Mouse (Mus musculus): ENCODE data around the gene Nexn. TPM values are rescaled to one million over a fixed set of nuclear protein-coding genes. Genes with fewer than 3 reads are reported as not detected.
A peak's percentile ranks its signal among the peaks of the same experiment; 100 is the strongest.

Gene Nexn
- polyA plus RNA-seq, 1 experiment from 2014 or later, result 37.5 TPM

DNA sequence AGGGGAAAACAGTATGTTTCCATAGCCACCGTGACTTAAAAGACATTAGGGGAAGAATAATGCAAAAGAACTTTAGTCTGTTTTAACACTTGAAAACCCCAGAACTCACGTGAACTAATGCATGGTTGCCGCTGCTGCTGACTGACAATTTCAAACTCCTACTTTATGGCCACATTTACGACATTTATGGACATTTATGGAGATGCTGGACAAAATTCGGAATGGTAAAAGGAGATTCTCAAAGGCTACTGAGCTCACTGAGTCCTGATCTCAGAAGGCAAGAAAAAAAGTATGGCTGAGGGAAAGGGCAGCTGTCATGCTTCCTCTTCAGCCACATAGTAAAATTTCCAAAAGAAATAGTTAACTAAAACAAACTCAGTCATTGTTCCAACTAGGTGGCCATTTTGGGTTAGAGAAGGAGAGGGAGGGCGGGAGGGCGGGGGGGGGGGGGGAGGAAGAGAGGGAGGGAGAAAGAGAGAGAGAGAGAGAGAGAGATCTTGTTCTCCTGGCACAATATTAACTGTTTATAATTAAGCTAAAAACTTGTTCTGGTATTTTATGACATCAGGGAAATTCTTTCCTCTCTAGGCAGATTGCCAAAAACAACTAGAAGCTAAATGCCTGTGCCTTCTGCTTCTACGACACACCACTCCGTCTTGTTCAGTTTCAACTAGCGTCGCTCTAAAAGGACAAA lies 73.8 kb downstream of the Nexn start:
- Histone ChIP-seq H3K4me3 (replicated peaks) (peak overlapping the region; percentile 45), H3K9ac (0 out of 2 replicates have a peak overlapping the region, but pooled peaks have one; percentile 4), H3K4me2 (peak overlapping the region; percentile 55), H3K36me3 (no peaks in the 10 kb centered on the region), H3K27ac (peak overlapping the region; percentile 92), H3K4me1 (peaks cover 3% of the 10 kb centered on the region; the same call in 1 of the 2 replicates), H3K9me3 (no peaks in the 10 kb centered on the region), H3K27me3 (replicated peaks) (no peaks in the 10 kb centered on the region)
- ATAC-seq (ENCODE audit: insufficient read depth, low FRiP score, low read depth), result no peak
- WGBS, result 12% methylated on average over 10 of the region's 11 CpGs

GRCm38 (mm10) chr3:152191791-152192237 lies 74.3 kb downstream of the Nexn start:
- 4% methylated on average over 6 of the region's 6 CpGs for WGBS
- peak overlapping the region; percentile 55 for H3K4me2 ChIP-seq
- ATAC-seq (ENCODE audit: insufficient read depth, low FRiP score, low read depth), result peak; percentile 67
- no peaks in the 10 kb centered on the region for H3K27me3 ChIP-seq (replicated peaks)
- H3K4me1 ChIP-seq, result peaks cover 3% of the 10 kb centered on the region; the same call in 1 of the 2 replicates
- no peaks in the 10 kb centered on the region for H3K36me3 ChIP-seq
- H3K9ac ChIP-seq, result no peak overlapping the region
- no peaks in the 10 kb centered on the region for H3K9me3 ChIP-seq
- peak overlapping the region; percentile 45 for H3K4me3 ChIP-seq (replicated peaks)
- peak overlapping the region; percentile 92 for H3K27ac ChIP-seq

GRCm38 (mm10) chr3:152190679-152191477 lies 75.3 kb downstream of the Nexn start:
- Histone ChIP-seq H3K9me3 (no peaks in the 10 kb centered on the region), H3K27ac (peak overlapping the region; percentile 67)

GRCm38 (mm10) chr3:152189306-152189705 lies 76.8 kb downstream of the Nexn start:
- H3K4me3 ChIP-seq (replicated peaks), result no peak overlapping the region
- H3K27ac ChIP-seq, result peak overlapping the region; percentile 68
- no peaks in the 10 kb centered on the region for H3K27me3 ChIP-seq (replicated peaks)
- H3K9ac ChIP-seq, result no peak overlapping the region
- H3K36me3 ChIP-seq, result no peaks in the 10 kb centered on the region
- H3K4me2 ChIP-seq, result peak overlapping the region; percentile 23; the same call in 1 of the 2 replicates
- peaks cover 3% of the 10 kb centered on the region; the same call in 1 of the 2 replicates for H3K4me1 ChIP-seq
- 29% methylated on average over 4 of the region's 4 CpGs for WGBS
- no peak for ATAC-seq (ENCODE audit: insufficient read depth, low FRiP score, low read depth)
- H3K9me3 ChIP-seq, result no peaks in the 10 kb centered on the region

More at GRCm38 (mm10) chr3:152190679-152191477, 75.3 kb downstream of the Nexn start:
- WGBS, result 61% methylated on average over 9 of the region's 9 CpGs
- no peak overlapping the region for H3K9ac ChIP-seq
- H3K4me3 ChIP-seq (replicated peaks), result peak overlapping the region; percentile 21
- no peaks in the 10 kb centered on the region for H3K27me3 ChIP-seq (replicated peaks)
- no peaks in the 10 kb centered on the region for H3K36me3 ChIP-seq
- ATAC-seq (ENCODE audit: insufficient read depth, low FRiP score, low read depth), result no peak
- H3K4me1 ChIP-seq, result peaks cover 3% of the 10 kb centered on the region; the same call in 1 of the 2 replicates
- H3K4me2 ChIP-seq, result peak overlapping the region; percentile 50

Other genes with a start within 250 kb of the Nexn start
- 57.5 and 78.6 TPM in 2 replicates for gene Gipc2, start 100.1 kb downstream of the Nexn start, polyA plus RNA-seq (2015; fragmentation: Nextera tagmentation; extraction: Ambion mirVana)
- 30.9 and 34.9 TPM in 2 replicates for gene Dnajb4, start 56.0 kb downstream of the Nexn start, polyA plus RNA-seq (2015; fragmentation: Nextera tagmentation; extraction: Ambion mirVana)
- 191 and 208 TPM in 2 replicates for gene Fubp1, start 55.9 kb downstream of the Nexn start, polyA plus RNA-seq (2015; fragmentation: Nextera tagmentation; extraction: Ambion mirVana)
- gene Miga1, start 74.1 kb upstream of the Nexn start, polyA plus RNA-seq (2015; fragmentation: Nextera tagmentation; extraction: Ambion mirVana), result 14.0 and 14.5 TPM in 2 replicates
- 38.7 and 43.2 TPM in 2 replicates for gene Usp33, start 80.1 kb upstream of the Nexn start, polyA plus RNA-seq (2015; fragmentation: Nextera tagmentation; extraction: Ambion mirVana)
- gene Zzz3, start 129.1 kb upstream of the Nexn start, polyA plus RNA-seq (2015; fragmentation: Nextera tagmentation; extraction: Ambion mirVana), result 41.7 and 44.5 TPM in 2 replicates

All from stomach, embryonic 15.5 days (tissue).